Mouse (Mus musculus): Measurements from ENCODE around the gene Trip10. TPM values are rescaled to one million over a fixed set of nuclear protein-coding genes. Genes with fewer than 3 reads are reported as not detected.

Gene Trip10
- total and polyA plus RNA-seq, 2 experiments from 2014 or later = 7.8 to 8.5 TPM

DNA sequence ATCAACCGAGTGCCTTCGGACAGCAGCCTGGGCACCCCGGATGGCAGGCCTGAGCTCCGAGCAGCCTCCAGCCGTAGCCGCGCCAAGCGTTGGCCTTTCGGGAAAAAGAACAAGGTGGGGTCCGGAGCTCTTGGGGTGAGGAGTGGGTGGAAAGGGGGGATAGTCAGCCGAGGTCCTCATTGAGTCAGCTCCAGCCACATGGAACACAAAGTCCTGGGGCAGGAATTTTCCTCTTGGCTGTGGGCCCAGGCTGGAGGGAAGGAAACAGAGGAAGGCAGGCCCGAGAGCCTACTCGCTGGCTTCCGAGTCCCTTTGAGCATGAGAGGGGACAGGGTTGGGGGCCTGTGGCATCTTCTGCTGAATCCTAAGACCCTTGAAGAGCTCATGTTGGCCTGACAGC, 6.1 kb downstream of the Trip10 start:
- 85% methylated on average over 14 of the region's 14 CpGs for WGBS
- H3K9ac ChIP-seq (replicated peaks; ENCODE audit: low read length) = no peak overlapping the region
- ATAC-seq (no peak), DNase-seq (ENCODE audit: low spot score) (no peak)
- no peaks in the 10 kb centered on the region for H3K36me3 ChIP-seq (ENCODE audit: insufficient read depth, low read length)
- 0 out of 2 replicates have a peak, but pooled peaks cover 2% of the 10 kb centered on the region for H3K4me1 ChIP-seq (ENCODE audit: insufficient read depth, low read length)
- no peak for TF ChIP-seq CTCF (IDR thresholded peaks at IDR 0.05; ENCODE audit: low read depth)
- no peak overlapping the region for H3K4me2 ChIP-seq (ENCODE audit: low read depth, low read length)
- no peaks in the 10 kb centered on the region for H3K9me3 ChIP-seq (ENCODE audit: low read length)
- no peaks in the 10 kb centered on the region for H3K27me3 ChIP-seq (ENCODE audit: insufficient read depth, low read length)
- no peak overlapping the region for H3K27ac ChIP-seq
- no peak overlapping the region for H3K4me3 ChIP-seq (ENCODE audit: low read length)

DNA sequence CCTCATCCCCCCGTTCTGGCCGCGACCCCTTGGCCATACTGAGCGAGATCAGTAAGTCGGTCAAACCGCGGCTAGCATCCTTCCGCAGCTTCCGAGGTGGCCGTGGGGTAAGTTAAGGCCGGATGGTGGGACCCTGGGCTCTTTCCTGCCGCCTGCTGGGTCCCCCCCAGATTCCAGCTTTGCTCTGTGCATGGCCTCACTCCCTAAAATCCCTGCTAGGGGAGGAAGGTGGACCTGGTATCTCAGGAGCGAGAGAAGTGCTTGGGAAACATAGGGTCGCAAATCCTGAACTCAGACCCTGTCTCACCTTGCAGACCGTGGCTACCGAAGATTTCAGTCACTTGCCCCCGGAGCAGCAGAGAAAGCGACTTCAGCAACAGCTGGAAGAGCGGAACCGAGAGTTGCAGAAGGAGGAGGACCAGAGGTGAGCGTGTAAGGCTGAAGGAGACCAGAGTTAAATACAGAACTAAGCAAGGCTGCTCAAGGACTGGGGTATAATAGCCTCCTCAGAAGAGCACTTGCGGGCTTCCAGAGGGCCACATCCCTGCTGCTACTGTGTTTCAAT, 7.7 kb downstream of the Trip10 start:
- Histone ChIP-seq H3K4me3 (ENCODE audit: low read length) (no peak overlapping the region), H3K27me3 (ENCODE audit: insufficient read depth, low read length) (no peaks in the 10 kb centered on the region), H3K9ac (replicated peaks; ENCODE audit: low read length) (no peak overlapping the region), H3K4me1 (ENCODE audit: insufficient read depth, low read length) (no peaks in the 10 kb centered on the region), H3K9me3 (ENCODE audit: low read length) (no peaks in the 10 kb centered on the region), H3K27ac (no peak overlapping the region), H3K4me2 (ENCODE audit: low read depth, low read length) (no peak overlapping the region), H3K36me3 (ENCODE audit: insufficient read depth, low read length) (no peaks in the 10 kb centered on the region)
- WGBS = 97% methylated on average over 22 of the region's 22 CpGs
- no peak for DNase-seq (ENCODE audit: low spot score)
- no peak for ATAC-seq
- TF ChIP-seq CTCF (IDR thresholded peaks at IDR 0.05; ENCODE audit: low read depth) = no peak

DNA sequence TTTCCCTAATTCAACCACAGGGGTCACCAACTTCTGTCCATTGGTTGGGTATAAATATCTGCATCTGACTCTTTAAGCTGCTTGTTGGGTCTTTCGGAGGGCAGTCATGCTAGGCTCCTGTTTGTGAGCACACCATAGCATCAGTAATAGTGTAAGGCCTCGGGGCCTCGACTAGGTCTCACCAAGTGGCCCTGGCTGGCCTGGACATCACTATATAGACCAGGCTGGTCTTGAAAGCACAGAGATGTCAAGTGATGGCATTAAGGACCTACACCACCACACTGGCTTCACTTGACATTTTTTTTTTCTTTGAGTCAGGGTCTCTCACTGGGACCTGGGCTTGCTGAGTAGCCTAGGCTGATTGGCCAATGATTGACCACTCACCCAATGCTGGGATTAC, 8.9 kb downstream of the Trip10 start:
- WGBS = 93% methylated on average over 3 of the region's 3 CpGs
- H3K27me3 ChIP-seq (ENCODE audit: insufficient read depth, low read length) = no peaks in the 10 kb centered on the region

GRCm38 (mm10) chr17:57259742-57260141, 10.5 kb downstream of the Trip10 start:
- Histone ChIP-seq H3K4me1 (ENCODE audit: insufficient read depth, low read length) (no peaks in the 10 kb centered on the region), H3K4me2 (ENCODE audit: low read depth, low read length) (no peak overlapping the region), H3K36me3 (ENCODE audit: insufficient read depth, low read length) (no peaks in the 10 kb centered on the region), H3K27me3 (ENCODE audit: insufficient read depth, low read length) (no peaks in the 10 kb centered on the region), H3K9ac (replicated peaks; ENCODE audit: low read length) (no peak overlapping the region), H3K9me3 (ENCODE audit: low read length) (no peaks in the 10 kb centered on the region), H3K27ac (no peak overlapping the region), H3K4me3 (ENCODE audit: low read length) (no peak overlapping the region)
- DNase-seq (ENCODE audit: low spot score) (no peak), ATAC-seq (no peak)
- 92% methylated on average over 8 of the region's 8 CpGs for WGBS
- no peak for TF ChIP-seq CTCF (IDR thresholded peaks at IDR 0.05; ENCODE audit: low read depth)

More for the DNA sequence above, 8.9 kb downstream of the Trip10 start:
- no peak for TF ChIP-seq CTCF (IDR thresholded peaks at IDR 0.05; ENCODE audit: low read depth)
- H3K36me3 ChIP-seq (ENCODE audit: insufficient read depth, low read length) = no peaks in the 10 kb centered on the region
- no peak for ATAC-seq
- no peak overlapping the region for H3K27ac ChIP-seq
- no peaks in the 10 kb centered on the region for H3K9me3 ChIP-seq (ENCODE audit: low read length)
- H3K4me2 ChIP-seq (ENCODE audit: low read depth, low read length) = no peak overlapping the region
- H3K4me3 ChIP-seq (ENCODE audit: low read length) = no peak overlapping the region
- no peaks in the 10 kb centered on the region for H3K4me1 ChIP-seq (ENCODE audit: insufficient read depth, low read length)
- no peak for DNase-seq (ENCODE audit: low spot score)
- H3K9ac ChIP-seq (replicated peaks; ENCODE audit: low read length) = no peak overlapping the region

DNA sequence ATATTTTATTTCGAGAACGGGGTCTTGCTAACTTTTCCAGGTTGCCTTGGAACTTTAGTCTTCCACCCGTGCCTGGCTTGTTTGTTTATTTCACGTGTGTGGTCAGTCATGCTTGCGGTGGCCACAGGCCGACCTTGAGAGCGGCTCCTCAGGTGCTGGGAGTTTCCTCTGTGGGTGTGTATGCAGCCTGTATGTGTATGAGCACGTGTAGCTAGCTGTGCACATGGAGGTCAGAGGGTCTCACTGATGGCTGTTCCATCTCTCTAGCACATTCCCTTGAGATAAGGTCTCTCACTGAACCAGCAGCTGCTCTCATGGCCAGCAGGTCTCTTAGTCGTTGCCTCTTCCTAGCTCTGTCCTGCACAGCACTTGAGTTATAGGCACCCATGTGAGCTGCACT, 11.1 kb downstream of the Trip10 start:
- H3K27me3 ChIP-seq (ENCODE audit: insufficient read depth, low read length) = no peaks in the 10 kb centered on the region
- ATAC-seq (no peak), DNase-seq (ENCODE audit: low spot score) (no peak)
- H3K4me3 ChIP-seq (ENCODE audit: low read length) = no peak overlapping the region
- no peak overlapping the region for H3K27ac ChIP-seq
- H3K9me3 ChIP-seq (ENCODE audit: low read length) = no peaks in the 10 kb centered on the region
- no peaks in the 10 kb centered on the region for H3K36me3 ChIP-seq (ENCODE audit: insufficient read depth, low read length)
- no peaks in the 10 kb centered on the region for H3K4me1 ChIP-seq (ENCODE audit: insufficient read depth, low read length)
- WGBS = 93% methylated on average over 9 of the region's 9 CpGs
- no peak for TF ChIP-seq CTCF (IDR thresholded peaks at IDR 0.05; ENCODE audit: low read depth)
- H3K9ac ChIP-seq (replicated peaks; ENCODE audit: low read length) = no peak overlapping the region
- H3K4me2 ChIP-seq (ENCODE audit: low read depth, low read length) = no peak overlapping the region

- Histone ChIP-seq H3K4me2 (ENCODE audit: low read depth, low read length) (no peak overlapping the region), H3K36me3 (ENCODE audit: insufficient read depth, low read length) (no peaks in the 10 kb centered on the region), H3K9me3 (ENCODE audit: low read length) (no peaks in the 10 kb centered on the region), H3K9ac (replicated peaks; ENCODE audit: low read length) (no peak overlapping the region), H3K4me3 (ENCODE audit: low read length) (no peak overlapping the region), H3K27me3 (ENCODE audit: insufficient read depth, low read length) (no peaks in the 10 kb centered on the region), H3K4me1 (ENCODE audit: insufficient read depth, low read length) (no peaks in the 10 kb centered on the region), H3K27ac (no peak overlapping the region)
- TF ChIP-seq CTCF (IDR thresholded peaks at IDR 0.05; ENCODE audit: low read depth) = no peak
- DNase-seq (ENCODE audit: low spot score) = no peak
- no peak for ATAC-seq
- WGBS = 90% methylated on average over 4 of the region's 4 CpGs
Observed at GRCm38 (mm10) chr17:57261286-57261685, 12.0 kb downstream of the Trip10 start.

DNA sequence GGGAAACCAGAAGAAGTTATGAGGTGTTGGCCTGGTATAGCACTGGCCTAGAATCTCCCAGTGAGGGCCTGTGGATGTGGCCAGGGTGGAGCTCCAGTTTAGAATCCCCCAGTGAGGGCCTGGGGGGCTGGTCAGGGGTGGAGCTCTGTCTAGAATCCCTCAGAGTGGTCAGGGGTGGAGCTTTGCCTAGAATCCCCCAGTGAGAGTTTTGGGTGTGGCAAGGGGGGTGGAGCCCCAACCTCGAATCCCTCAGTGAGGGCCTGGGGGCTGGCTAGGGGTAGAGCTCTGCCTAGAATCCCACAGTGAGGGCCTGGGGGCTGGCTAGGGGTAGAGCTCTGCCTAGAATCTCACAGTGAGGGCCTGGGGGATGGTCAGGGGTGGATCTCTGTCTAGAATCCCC, 12.5 kb downstream of the Trip10 start:
- H3K27me3 ChIP-seq (ENCODE audit: insufficient read depth, low read length) = no peaks in the 10 kb centered on the region
- H3K9ac ChIP-seq (replicated peaks; ENCODE audit: low read length) = no peak overlapping the region
- H3K9me3 ChIP-seq (ENCODE audit: low read length) = no peaks in the 10 kb centered on the region
- ATAC-seq = 0 out of 2 replicates have a peak, but pooled peaks have one; percentile 22
- WGBS = 47% methylated on average over 1 of the region's 1 CpGs
- H3K27ac ChIP-seq = no peak overlapping the region
- H3K4me2 ChIP-seq (ENCODE audit: low read depth, low read length) = no peak overlapping the region
- H3K4me3 ChIP-seq (ENCODE audit: low read length) = no peak overlapping the region
- no peaks in the 10 kb centered on the region for H3K36me3 ChIP-seq (ENCODE audit: insufficient read depth, low read length)
- no peak for DNase-seq (ENCODE audit: low spot score)
- TF ChIP-seq CTCF (IDR thresholded peaks at IDR 0.05; ENCODE audit: low read depth) = no peak
- H3K4me1 ChIP-seq (ENCODE audit: insufficient read depth, low read length) = no peaks in the 10 kb centered on the region
